In genomic region chr10:21295759-21296621, GRCm38 (mm10) we compare ENCODE assay signal across 8 mouse cellular contexts. TPM values are rescaled to one million over a fixed set of nuclear protein-coding genes. Genes with fewer than 3 reads are reported as not detected.
DNase-seq lines count a peak whose midpoint lies in the region; ATAC-seq and TF ChIP-seq lines count a peak whose summit lies in the region.

Gene Hbs1l, plus strand, starts transcription at chr10:21295979.

- peak; percentile 91 for DNase-seq in c-Kit-positive CD71-positive TER-119-positive erythroid progenitor cells, embryonic 14.5 days (ENCODE audit: low spot score)
- peak; percentile 91 for DNase-seq in heart, postnatal 0 days (ENCODE audit: low spot score)
- peak; percentile 93 to 97 for DNase-seq in kidney, postnatal 4 days

- ATAC-seq in forebrain, embryonic 12.5 days (ENCODE audit: low FRiP score), result peak; percentile 97
- ATAC-seq in heart, postnatal 0 days (ENCODE audit: insufficient read depth, low read depth), result peak; percentile 98
- peak; percentile 99 for ATAC-seq in liver, embryonic 16.5 days (ENCODE audit: low read depth)
- ATAC-seq in neural tube, embryonic 13.5 days (ENCODE audit: low read depth), result peak; percentile 97

- 0 out of 2 replicates have a peak within 1 kb of the TSS, but pooled peaks have one; percentile 25 for H3K27ac ChIP-seq in forebrain, embryonic 12.5 days
- H3K27ac ChIP-seq in heart, postnatal 0 days (ENCODE audit: low read depth), result peak within 1 kb of the TSS; percentile 56
- H3K27ac ChIP-seq in liver, embryonic 16.5 days (ENCODE audit: low read length), result peak within 1 kb of the TSS; percentile 75
- peak within 1 kb of the TSS; percentile 83 for H3K27ac ChIP-seq in neural tube, embryonic 13.5 days (replicated peaks)
- peak within 1 kb of the TSS; percentile 90 for H3K27ac ChIP-seq in testis, adult 2 months (ENCODE audit: control insufficient read depth, insufficient read depth, low read depth, low read length)

- no peak for TF ChIP-seq EP300 in heart, postnatal 0 days (IDR thresholded peaks at IDR 0.05; ENCODE audit: low read depth)

- WGBS in forebrain, embryonic 12.5 days, result under 1% methylated on average over 73 of the region's 81 CpGs
- under 1% methylated on average over 62 of the region's 81 CpGs for WGBS in heart, postnatal 0 days
- WGBS in liver, embryonic 16.5 days (ENCODE audit: insufficient replicate concordance), result under 1% methylated on average over 71 of the region's 81 CpGs
- under 1% methylated on average over 75 of the region's 81 CpGs for WGBS in neural tube, embryonic 13.5 days

- H3K36me3 ChIP-seq in E14TG2a.4 (ENCODE audit: insufficient read depth, low read length), result peaks cover 29% of the 10 kb centered on the region
- peaks cover 17% of the 10 kb centered on the region for H3K36me3 ChIP-seq in forebrain, embryonic 12.5 days (replicated peaks)
- H3K36me3 ChIP-seq in heart, postnatal 0 days (replicated peaks; ENCODE audit: control insufficient read depth, insufficient read depth, low read length), result peaks cover 17% of the 10 kb centered on the region
- H3K36me3 ChIP-seq in liver, embryonic 16.5 days (ENCODE audit: control insufficient read depth, insufficient read depth), result peaks cover 15% of the 10 kb centered on the region
- H3K36me3 ChIP-seq in neural tube, embryonic 13.5 days, result peaks cover 14% of the 10 kb centered on the region
- peaks cover 1% of the 10 kb centered on the region; the same call in 1 of the 2 replicates for H3K36me3 ChIP-seq in testis, adult 2 months (ENCODE audit: control insufficient read depth, insufficient read depth, low read length)

- H3K9me3 ChIP-seq in E14TG2a.4 (ENCODE audit: low read length), result no peaks in the 10 kb centered on the region
- no peaks in the 10 kb centered on the region for H3K9me3 ChIP-seq in forebrain, embryonic 12.5 days
- H3K9me3 ChIP-seq in heart, postnatal 0 days (replicated peaks; ENCODE audit: control insufficient read depth, low read length), result no peaks in the 10 kb centered on the region
- no peaks in the 10 kb centered on the region for H3K9me3 ChIP-seq in liver, embryonic 16.5 days (replicated peaks; ENCODE audit: control insufficient read depth, low read length)
- H3K9me3 ChIP-seq in neural tube, embryonic 13.5 days, result no peaks in the 10 kb centered on the region

- TF ChIP-seq CTCF in E14TG2a.4 (conservative IDR thresholded peaks at IDR 0.05; ENCODE audit: low read length), result no peak
- no peak for TF ChIP-seq CTCF in heart, postnatal 0 days (IDR thresholded peaks at IDR 0.05; ENCODE audit: low read depth)
- TF ChIP-seq CTCF in testis, adult 2 months (IDR thresholded peaks at IDR 0.05; ENCODE audit: control insufficient read depth, insufficient read depth, insufficient replicate concordance, low read depth, low read length), result no peak

- peaks cover 36% of the 10 kb centered on the region for H3K4me1 ChIP-seq in E14TG2a.4 (replicated peaks; ENCODE audit: low read depth, low read length)
- peaks cover 20% of the 10 kb centered on the region for H3K4me1 ChIP-seq in forebrain, embryonic 12.5 days
- H3K4me1 ChIP-seq in heart, postnatal 0 days (ENCODE audit: control insufficient read depth, insufficient read depth), result peaks cover 8% of the 10 kb centered on the region
- H3K4me1 ChIP-seq in liver, embryonic 16.5 days (ENCODE audit: control insufficient read depth, low read depth, low read length), result peaks cover 17% of the 10 kb centered on the region
- H3K4me1 ChIP-seq in neural tube, embryonic 13.5 days (replicated peaks), result peaks cover 22% of the 10 kb centered on the region
- H3K4me1 ChIP-seq in testis, adult 2 months (ENCODE audit: control insufficient read depth, insufficient read depth, low read length), result no peaks in the 10 kb centered on the region; the same call in 1 of the 2 replicates

- no peaks in the 10 kb centered on the region for H3K27me3 ChIP-seq in E14TG2a.4 (ENCODE audit: insufficient read depth, low read length)
- no peaks in the 10 kb centered on the region for H3K27me3 ChIP-seq in forebrain, embryonic 12.5 days
- no peaks in the 10 kb centered on the region for H3K27me3 ChIP-seq in heart, postnatal 0 days (ENCODE audit: control insufficient read depth, insufficient read depth, low read length)
- no peaks in the 10 kb centered on the region for H3K27me3 ChIP-seq in liver, embryonic 16.5 days (ENCODE audit: control insufficient read depth, insufficient read depth, low read depth, low read length)
- no peaks in the 10 kb centered on the region for H3K27me3 ChIP-seq in neural tube, embryonic 13.5 days
- no peaks in the 10 kb centered on the region for H3K27me3 ChIP-seq in testis, adult 2 months (ENCODE audit: control insufficient read depth, insufficient read depth, low read length)

- peak within 1 kb of the TSS; percentile 71 for H3K4me2 ChIP-seq in forebrain, embryonic 12.5 days
- H3K4me2 ChIP-seq in heart, postnatal 0 days (ENCODE audit: low read depth, low read length), result peak within 1 kb of the TSS; percentile 79
- peak within 1 kb of the TSS; percentile 73 for H3K4me2 ChIP-seq in liver, embryonic 16.5 days (ENCODE audit: low read depth, low read length)
- peak within 1 kb of the TSS; percentile 74 for H3K4me2 ChIP-seq in neural tube, embryonic 13.5 days

- peak within 1 kb of the TSS; percentile 98 for H3K4me3 ChIP-seq in E14TG2a.4 (replicated peaks; ENCODE audit: low read length)
- H3K4me3 ChIP-seq in forebrain, embryonic 12.5 days (replicated peaks), result peak within 1 kb of the TSS; percentile 95
- H3K4me3 ChIP-seq in heart, postnatal 0 days (ENCODE audit: low read depth, low read length), result peak within 1 kb of the TSS; percentile 77
- H3K4me3 ChIP-seq in liver, embryonic 16.5 days (ENCODE audit: low read depth, low read length), result peak within 1 kb of the TSS; percentile 74
- peak within 1 kb of the TSS; percentile 90 for H3K4me3 ChIP-seq in neural tube, embryonic 13.5 days
- peak within 1 kb of the TSS; percentile 92 for H3K4me3 ChIP-seq in testis, adult 2 months (ENCODE audit: control insufficient read depth, low read depth, low read length)

- H3K9ac ChIP-seq in forebrain, embryonic 12.5 days, result peak within 1 kb of the TSS; percentile 87
- peak within 1 kb of the TSS; percentile 70 for H3K9ac ChIP-seq in heart, postnatal 0 days (replicated peaks; ENCODE audit: low read depth, low read length)
- peak within 1 kb of the TSS; percentile 95 for H3K9ac ChIP-seq in liver, embryonic 16.5 days (ENCODE audit: low read depth, low read length)
- peak within 1 kb of the TSS; percentile 91 for H3K9ac ChIP-seq in neural tube, embryonic 13.5 days

- peak; percentile 62 for TF ChIP-seq POLR2A in testis, adult 2 months (IDR thresholded peaks at IDR 0.05; ENCODE audit: control insufficient read depth, low read depth, low read length)

RNA-seq across cellular contexts. Expression of gene Hbs1l, which starts in this region (rescaled TPM):
- polyA plus RNA-seq in forebrain, embryonic 12.5 days (2016; fragmentation: Nextera tagmentation; extraction: Ambion mirVana), result 131 and 139 TPM in 2 replicates
- 45.2 and 46.5 TPM in 2 replicates for total RNA-seq in heart, postnatal 0 days (2014; rRNA removed; ENCODE audit: low replicate concordance)
- 48.8 and 51.0 TPM in 2 replicates for polyA plus RNA-seq in heart, postnatal 0 days (2015; fragmentation: Nextera tagmentation; extraction: Ambion mirVana)
- polyA plus RNA-seq in liver, embryonic 16.5 days (2015; fragmentation: Nextera tagmentation; extraction: Ambion mirVana), result 58.7 and 63.2 TPM in 2 replicates
- 96.6 and 97.8 TPM in 2 replicates for polyA plus RNA-seq in neural tube, embryonic 13.5 days (2015; fragmentation: Nextera tagmentation; extraction: Ambion mirVana)
- polyA plus RNA-seq in testis, adult 2 months (2012; rRNA removed), result 46.1 and 57.5 TPM in 2 replicates

Comparison
In these comparisons a context has a peak if more than half of its experiments do, and no peak if none do; other contexts are left out.
1. Peak in every context shown above with its lines: DNase-seq, ATAC-seq, H3K4me3 ChIP-seq and H3K27ac ChIP-seq.
2. H3K27ac ChIP-seq: peak in every context shown above with its lines; median percentile 90 in testis, adult 2 months; 83 in neural tube, embryonic 13.5 days; 75 in liver, embryonic 16.5 days; 56 in heart, postnatal 0 days; 25 in forebrain, embryonic 12.5 days.